Mouse (Mus musculus) heart, postnatal 0 days (tissue): ENCODE measurements around the gene Rpl23a.

ENCODE experiments used
- CTCF ChIP-seq: IDR thresholded peaks from 2 replicates; pipeline ENCODE4 v1.5.1; 2016; ENCODE audit warnings: antibody characterized with exemption, control low read depth, low read depth
- EP300 ChIP-seq: IDR thresholded peaks from 2 replicates; pipeline ENCODE4 v1.6.1; 2016; ENCODE audit warnings: antibody characterized with exemption, low read depth

- TF ChIP-seq EP300 = no peak
- TF ChIP-seq CTCF = no peak
Observed at GRCm38 (mm10) chr11:78167257-78167959, 16.0 kb downstream of the Rpl23a start.
